Mouse (Mus musculus) stomach, embryonic 16.5 days (tissue): ENCODE data around the gene Tspan5. TPM values are rescaled to one million over a fixed set of nuclear protein-coding genes. Genes with fewer than 3 reads are reported as not detected.
A peak's percentile ranks its signal among the peaks of the same experiment; 100 is the strongest.

ENCODE experiments used
- ATAC-seq: fragments of 200-750 bp; cut with Nextera tagmentation; 2 replicates; pipeline ENCODE4 v1.8.0; 2017; ENCODE audit warnings: moderate number of reproducible peaks, moderate TSS enrichment; ENCODE audit not compliant: insufficient read depth, low FRiP score
- H3K27ac ChIP-seq: fragments of 300-500 bp; sonication (generic); 2 replicates; pipeline ENCODE4 v1.5.1; 2014; ENCODE audit warnings: low read length
- H3K27me3 ChIP-seq: fragments of 300-500 bp; sonication (generic); 2 replicates; pipeline ENCODE4 v1.6.1; 2014; ENCODE audit warnings: low read length, control low read depth, mixed read lengths; ENCODE audit not compliant: control insufficient read depth, insufficient read depth
- H3K36me3 ChIP-seq: fragments of 300-500 bp; sonication (generic); 2 replicates; pipeline ENCODE4 v1.6.1; 2014; ENCODE audit warnings: low read length; ENCODE audit not compliant: control insufficient read depth, insufficient read depth
- H3K4me1 ChIP-seq: fragments of 300-500 bp; sonication (generic); 2 replicates; pipeline ENCODE4 v1.6.1; 2014; ENCODE audit warnings: low read length, control low read depth, mixed read lengths; ENCODE audit not compliant: control insufficient read depth, insufficient read depth
- H3K4me2 ChIP-seq: fragments of 300-500 bp; sonication (generic); 2 replicates; pipeline ENCODE4 v1.6.1; 2014; ENCODE audit warnings: low read depth, low read length, mixed read lengths
- H3K4me3 ChIP-seq: fragments of 300-500 bp; sonication (generic); replicated peaks from 2 replicates; pipeline ENCODE4 v1.5.1; 2014; ENCODE audit warnings: mild to moderate bottlenecking, low read length
- H3K9ac ChIP-seq: fragments of 300-500 bp; sonication (generic); 2 replicates; pipeline ENCODE4 v1.6.1; 2014; ENCODE audit warnings: low read length
- H3K9me3 ChIP-seq: fragments of 300-500 bp; sonication (generic); replicated peaks from 2 replicates; pipeline ENCODE4 v1.6.1; 2016; ENCODE audit warnings: low read length, control low read depth; ENCODE audit not compliant: control insufficient read depth
- WGBS: fragments of 180-500 bp; shearing (Covaris S2); extraction: QIAGEN DNeasy Blood & Tissue Kit; methylation state at CpG from one replicate; pipeline ENCODE4 v1.1.7; 2014; 5-methylcytosine and 5-hydroxymethylcytosine counted together
- polyA plus RNA-seq: library from polyadenylated mRNA; unstranded; fragments of >200 nt; fragmentation: Nextera tagmentation; extraction: Ambion mirVana; gene quantifications from 2 replicates; pipeline ENCODE4 v1.2.1, GENCODE M21; 2015

Tspan5 gene
- polyA plus RNA-seq, 1 experiment from 2014 or later = 31.1 TPM

DNA sequence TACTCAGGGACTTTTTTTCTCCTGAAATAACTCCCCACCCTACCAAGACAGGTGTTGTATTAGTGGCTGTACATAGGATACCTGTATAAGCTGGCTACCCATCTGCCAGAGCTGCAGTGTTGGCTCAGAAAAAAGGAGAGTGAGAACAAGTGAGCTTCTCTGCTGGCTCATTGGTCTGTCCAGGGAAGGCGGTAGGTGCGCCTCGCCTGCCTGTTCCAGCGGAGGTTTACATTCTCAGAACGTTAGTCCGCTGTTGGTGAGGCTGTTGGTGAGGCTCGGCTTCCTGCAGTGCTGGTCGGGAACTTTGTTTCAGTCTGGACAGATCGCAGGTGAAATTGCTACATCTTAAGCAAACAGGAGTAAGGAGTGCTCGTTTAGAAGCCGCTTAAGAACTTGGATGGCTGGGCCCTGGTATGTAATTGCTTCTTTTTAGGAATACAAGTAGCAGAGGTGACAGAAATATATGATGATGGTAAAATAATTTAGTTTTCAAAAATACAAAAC, 118.3 kb downstream of the Tspan5 start:
- Histone ChIP-seq H3K36me3 (no peaks in the 10 kb centered on the region), H3K9ac (no peak overlapping the region), H3K4me3 (no peak overlapping the region), H3K27me3 (no peaks in the 10 kb centered on the region), H3K9me3 (no peaks in the 10 kb centered on the region), H3K4me1 (peaks cover 39% of the 10 kb centered on the region), H3K27ac (no peak overlapping the region), H3K4me2 (no peak overlapping the region)
- ATAC-seq = 0 out of 2 replicates have a peak, but pooled peaks have one; percentile 23
- 47% methylated on average over 11 of the region's 11 CpGs for WGBS

DNA sequence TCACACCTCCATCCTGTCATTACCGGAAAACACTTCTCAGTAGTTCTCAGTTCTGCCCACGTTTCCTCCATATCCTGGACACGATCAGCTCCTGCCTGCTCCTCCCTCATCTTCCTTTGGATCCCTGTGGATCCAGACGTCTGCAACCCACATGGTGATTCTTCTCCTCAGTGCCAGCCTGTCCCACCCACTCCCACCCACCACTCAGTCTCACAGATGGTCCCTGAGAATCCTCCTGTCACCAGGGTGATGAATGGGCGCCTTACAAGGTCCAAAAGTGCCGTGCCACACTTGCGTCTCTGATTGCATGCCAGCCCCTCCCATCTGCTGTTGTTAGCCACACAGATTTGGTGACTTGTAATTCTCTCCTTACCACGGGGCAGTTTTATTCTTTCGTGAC, 119.0 kb downstream of the Tspan5 start:
- no peaks in the 10 kb centered on the region for H3K9me3 ChIP-seq
- no peaks in the 10 kb centered on the region for H3K27me3 ChIP-seq
- WGBS = 60% methylated on average over 9 of the region's 9 CpGs
- no peak overlapping the region for H3K27ac ChIP-seq
- no peak for ATAC-seq
- peaks cover 39% of the 10 kb centered on the region for H3K4me1 ChIP-seq
- no peak overlapping the region for H3K4me2 ChIP-seq
- H3K36me3 ChIP-seq = no peaks in the 10 kb centered on the region
- no peak overlapping the region for H3K9ac ChIP-seq
- H3K4me3 ChIP-seq = no peak overlapping the region

DNA sequence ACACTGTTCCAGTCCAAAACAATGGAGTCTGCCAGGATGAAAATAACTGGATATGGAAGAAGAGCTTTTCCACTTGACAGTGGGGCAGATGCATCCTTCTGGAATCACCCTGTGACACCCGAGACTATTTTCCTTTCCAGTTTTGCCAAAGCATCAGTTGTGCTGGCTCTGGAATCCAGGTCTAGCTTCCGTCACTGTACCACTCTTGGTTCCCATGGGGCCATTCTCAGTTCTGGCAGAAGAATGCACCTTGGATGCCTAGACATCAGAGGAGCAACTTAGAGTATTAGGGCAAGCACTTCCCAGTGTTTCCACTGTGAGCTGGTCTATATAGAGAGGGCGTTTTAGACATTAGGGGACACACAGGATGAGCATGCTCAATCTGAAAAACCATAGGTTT, 119.6 kb downstream of the Tspan5 start:
- peaks cover 38% of the 10 kb centered on the region for H3K4me1 ChIP-seq
- no peak for ATAC-seq
- no peak overlapping the region for H3K27ac ChIP-seq
- 78% methylated on average over 3 of the region's 3 CpGs for WGBS
- no peaks in the 10 kb centered on the region for H3K9me3 ChIP-seq
- no peaks in the 10 kb centered on the region for H3K36me3 ChIP-seq
- H3K9ac ChIP-seq = no peak overlapping the region
- H3K27me3 ChIP-seq = no peaks in the 10 kb centered on the region
- no peak overlapping the region for H3K4me3 ChIP-seq
- H3K4me2 ChIP-seq = no peak overlapping the region

DNA sequence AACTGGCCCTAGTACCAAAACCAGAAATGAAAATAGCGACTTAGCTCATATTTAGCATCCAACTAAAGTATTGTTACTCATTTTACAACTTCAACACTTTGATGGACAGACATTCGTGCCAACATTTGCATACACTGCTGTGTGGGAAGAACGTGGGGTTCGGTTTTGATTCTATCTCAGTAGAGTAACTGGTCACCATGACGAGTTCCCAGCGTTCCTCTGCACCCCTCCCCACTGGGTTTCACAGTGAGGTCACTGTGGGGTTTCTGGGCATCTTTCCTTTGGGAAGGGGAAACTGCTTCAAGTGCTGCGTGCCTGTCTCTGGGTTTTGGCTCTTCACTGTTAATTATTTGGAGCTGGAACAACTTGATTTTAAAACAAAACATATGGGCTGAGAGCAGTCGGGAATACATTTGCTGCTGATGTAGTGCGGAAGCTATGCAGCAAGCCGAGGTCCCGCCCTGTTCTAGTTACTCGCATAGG, 122.2 kb downstream of the Tspan5 start:
- peak overlapping the region; percentile 53 for H3K27ac ChIP-seq
- H3K9me3 ChIP-seq = no peaks in the 10 kb centered on the region
- no peak overlapping the region for H3K4me2 ChIP-seq
- WGBS = 70% methylated on average over 12 of the region's 12 CpGs
- no peak overlapping the region for H3K4me3 ChIP-seq
- H3K4me1 ChIP-seq = peaks cover 29% of the 10 kb centered on the region
- H3K9ac ChIP-seq = no peak overlapping the region
- no peak for ATAC-seq
- no peaks in the 10 kb centered on the region for H3K36me3 ChIP-seq
- H3K27me3 ChIP-seq = no peaks in the 10 kb centered on the region

DNA sequence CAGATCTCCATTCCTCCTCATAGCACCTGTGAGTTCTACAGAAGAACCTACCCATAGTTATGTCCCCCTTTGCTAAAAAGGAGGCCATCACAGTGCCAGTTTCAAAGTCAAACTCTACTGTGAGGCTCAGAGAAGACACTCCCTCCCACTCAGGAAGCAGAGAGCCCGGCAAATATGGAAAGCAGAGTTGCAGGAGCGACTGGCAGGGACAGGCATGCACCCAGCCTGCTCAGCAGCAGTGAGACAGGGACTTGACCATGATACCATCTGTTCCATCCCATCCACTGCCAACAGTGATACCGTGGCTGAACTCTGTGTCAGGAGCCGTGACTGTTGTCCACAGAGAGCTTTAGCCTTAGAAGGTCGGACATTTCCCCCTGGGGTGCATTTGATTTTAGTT, 123.3 kb downstream of the Tspan5 start:
- WGBS = 86% methylated on average over 5 of the region's 5 CpGs
- no peaks in the 10 kb centered on the region for H3K9me3 ChIP-seq
- H3K9ac ChIP-seq = no peak overlapping the region
- no peak overlapping the region for H3K4me2 ChIP-seq
- no peaks in the 10 kb centered on the region for H3K27me3 ChIP-seq
- no peaks in the 10 kb centered on the region for H3K36me3 ChIP-seq
- no peak overlapping the region for H3K27ac ChIP-seq
- no peak overlapping the region for H3K4me3 ChIP-seq
- H3K4me1 ChIP-seq = peaks cover 21% of the 10 kb centered on the region
- no peak for ATAC-seq

GRCm38 (mm10) chr3:138867149-138867848, 125.3 kb downstream of the Tspan5 start:
- H3K4me2 ChIP-seq = no peak overlapping the region
- H3K27ac ChIP-seq = 0 out of 2 replicates have a peak overlapping the region, but pooled peaks have one; percentile 10
- H3K27me3 ChIP-seq = no peaks in the 10 kb centered on the region
- 55% methylated on average over 16 of the region's 16 CpGs for WGBS
- H3K4me3 ChIP-seq = no peak overlapping the region
- H3K36me3 ChIP-seq = no peaks in the 10 kb centered on the region
- peaks cover 16% of the 10 kb centered on the region for H3K4me1 ChIP-seq
- ATAC-seq = peak; percentile 65
- no peaks in the 10 kb centered on the region for H3K9me3 ChIP-seq
- no peak overlapping the region for H3K9ac ChIP-seq

GRCm38 (mm10) chr3:138868409-138868808, 126.4 kb downstream of the Tspan5 start:
- no peak overlapping the region for H3K9ac ChIP-seq
- no peak overlapping the region for H3K4me3 ChIP-seq
- H3K36me3 ChIP-seq = no peaks in the 10 kb centered on the region
- H3K27me3 ChIP-seq = no peaks in the 10 kb centered on the region
- H3K4me1 ChIP-seq = peaks cover 16% of the 10 kb centered on the region
- ATAC-seq = no peak
- 61% methylated on average over 13 of the region's 13 CpGs for WGBS
- H3K9me3 ChIP-seq = no peaks in the 10 kb centered on the region
- no peak overlapping the region for H3K4me2 ChIP-seq
- H3K27ac ChIP-seq = no peak overlapping the region

GRCm38 (mm10) chr3:138875282-138875681, 133.3 kb downstream of the Tspan5 start:
- no peak overlapping the region for H3K4me3 ChIP-seq
- H3K9ac ChIP-seq = no peak overlapping the region
- ATAC-seq = no peak
- H3K9me3 ChIP-seq = no peaks in the 10 kb centered on the region; the same call in 1 of the 2 replicates
- no peak overlapping the region for H3K27ac ChIP-seq
- H3K4me2 ChIP-seq = no peak overlapping the region
- 0 out of 2 replicates have a peak, but pooled peaks cover 3% of the 10 kb centered on the region for H3K4me1 ChIP-seq
- WGBS = 88% methylated on average over 7 of the region's 7 CpGs
- H3K36me3 ChIP-seq = no peaks in the 10 kb centered on the region
- no peaks in the 10 kb centered on the region for H3K27me3 ChIP-seq

DNA sequence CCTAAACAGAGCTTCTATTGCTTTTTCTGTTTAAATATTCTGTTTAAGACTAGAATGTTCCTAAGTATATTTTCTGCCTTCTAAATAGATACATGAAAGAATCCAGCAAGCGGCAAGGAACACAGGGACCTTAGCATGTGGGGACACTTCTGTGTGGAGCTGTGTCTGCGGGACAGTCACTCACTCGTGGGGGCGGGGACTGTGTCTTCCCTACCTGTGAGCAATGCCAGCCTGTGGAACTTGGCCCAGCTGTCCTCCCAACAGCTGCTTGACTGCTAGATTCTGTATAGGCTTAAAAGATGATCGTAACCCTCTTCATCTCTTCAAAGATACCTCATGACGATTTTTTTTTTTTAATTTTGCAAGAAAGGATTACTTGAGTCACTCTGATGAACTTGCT, 133.9 kb downstream of the Tspan5 start:
- no peaks in the 10 kb centered on the region; the same call in 1 of the 2 replicates for H3K9me3 ChIP-seq
- WGBS = 83% methylated on average over 6 of the region's 6 CpGs
- no peaks in the 10 kb centered on the region for H3K36me3 ChIP-seq
- no peak overlapping the region for H3K4me3 ChIP-seq
- H3K4me2 ChIP-seq = no peak overlapping the region
- no peak overlapping the region for H3K9ac ChIP-seq
- ATAC-seq = no peak
- H3K27me3 ChIP-seq = no peaks in the 10 kb centered on the region
- H3K27ac ChIP-seq = no peak overlapping the region
- 0 out of 2 replicates have a peak, but pooled peaks cover 3% of the 10 kb centered on the region for H3K4me1 ChIP-seq
